25 mouse cellular contexts compared by ENCODE assay signal in genomic region chr1:162471089-162471488, GRCm38 (mm10).
"Had no signal": no experiment of that assay in that cellular context is flagged by ENCODE, and none has a peak within 500 bp of the region (broad histone marks: within the 10 kb centered on the region; RNA-seq: fewer than 3 reads in every experiment).

No protein-coding gene starts in this region.

- ATAC-seq: hindbrain, postnatal 0 days; intestine, embryonic 16.5 days had no signal

- H3K36me3 ChIP-seq: heart, embryonic 13.5 days; heart, embryonic 15.5 days; hindbrain, embryonic 13.5 days; hindbrain, embryonic 15.5 days; kidney, embryonic 15.5 days; limb, embryonic 13.5 days; limb, embryonic 15.5 days had no signal

- H3K4me1 ChIP-seq: heart, embryonic 13.5 days; heart, embryonic 15.5 days; limb, embryonic 13.5 days; limb, embryonic 15.5 days had no signal

- DNase-seq: gastrocnemius, postnatal 14 days; gastrocnemius, postnatal 36 days; heart, adult 11 months; heart, adult 2 months; heart, postnatal 14 days; heart, postnatal 36 days; kidney, adult 11 months; kidney, adult 2 months; kidney, adult 9 months; kidney, postnatal 14 days; kidney, postnatal 36 days; layer of hippocampus, adult 9-11 months; layer of hippocampus, postnatal 36 days; left cerebral cortex, postnatal 4 days had no signal

- H3K4me3 ChIP-seq: heart, adult 2 months; heart, embryonic 13.5 days; heart, embryonic 15.5 days; hindbrain, embryonic 13.5 days; hindbrain, embryonic 15.5 days; kidney, embryonic 15.5 days; limb, embryonic 13.5 days; limb, embryonic 15.5 days had no signal

- H3K9me3 ChIP-seq: heart, embryonic 13.5 days; heart, embryonic 15.5 days; hindbrain, embryonic 13.5 days; hindbrain, embryonic 15.5 days; kidney, embryonic 15.5 days; limb, embryonic 13.5 days; limb, embryonic 15.5 days had no signal

- H3K9ac ChIP-seq: heart, embryonic 13.5 days; heart, embryonic 15.5 days; hindbrain, embryonic 13.5 days; hindbrain, embryonic 15.5 days; kidney, embryonic 15.5 days; limb, embryonic 13.5 days; limb, embryonic 15.5 days had no signal

- H3K27me3 ChIP-seq: hindbrain, embryonic 13.5 days; hindbrain, embryonic 15.5 days had no signal

- H3K27ac ChIP-seq: heart, adult 2 months; heart, embryonic 13.5 days; heart, embryonic 15.5 days; hindbrain, embryonic 13.5 days; hindbrain, embryonic 15.5 days; hindbrain, postnatal 0 days; kidney, embryonic 15.5 days; kidney, postnatal 0 days; limb, embryonic 13.5 days; limb, embryonic 15.5 days had no signal

- H3K4me2 ChIP-seq: heart, embryonic 11.5 days; heart, embryonic 13.5 days; heart, embryonic 15.5 days; hindbrain, embryonic 13.5 days; hindbrain, embryonic 15.5 days; kidney, embryonic 15.5 days; limb, embryonic 13.5 days; limb, embryonic 15.5 days had no signal
